38 mouse cellular contexts compared by ENCODE assay signal in the genomic region with DNA sequence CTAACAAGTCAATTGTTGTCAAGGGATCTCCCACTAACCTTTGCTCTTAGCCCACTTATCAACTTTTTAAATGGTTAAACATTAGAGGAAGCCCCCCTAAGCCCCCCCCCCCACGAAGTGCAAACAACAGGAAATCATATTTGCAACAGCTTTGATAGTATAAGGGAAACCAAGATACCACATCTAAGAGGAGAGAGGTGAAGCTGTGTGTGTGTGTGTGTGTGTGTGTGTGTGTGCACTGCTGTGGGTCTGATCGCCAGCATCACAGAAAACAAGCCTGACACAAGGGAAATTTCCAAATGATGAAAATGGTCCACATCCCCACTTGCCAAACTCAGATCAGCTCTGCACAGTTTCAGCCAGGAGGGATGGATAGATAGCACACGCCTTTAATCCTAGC. TPM values are rescaled to one million over a fixed set of nuclear protein-coding genes. Genes with fewer than 3 reads are reported as not detected.
DNase-seq lines count a peak whose midpoint lies in the region; ATAC-seq and TF ChIP-seq lines count a peak whose summit lies in the region.
"Had no signal": no experiment of that assay in that cellular context is flagged by ENCODE, and none has a peak within 500 bp of the region (broad histone marks: within the 10 kb centered on the region; RNA-seq: fewer than 3 reads in every experiment).

No protein-coding gene starts in this region.

- H3K4me2 ChIP-seq in stomach, embryonic 15.5 days: no peak overlapping the region
- H3K4me2 ChIP-seq in stomach, postnatal 0 days (replicated peaks; ENCODE audit: low read depth): no peak overlapping the region
- no peak overlapping the region for H3K4me2 ChIP-seq in lung, postnatal 0 days (replicated peaks; ENCODE audit: low read depth, low read length)
- H3K4me2 ChIP-seq: heart, embryonic 13.5 days; hindbrain, embryonic 14.5 days; limb, embryonic 15.5 days; liver, embryonic 13.5 days; midbrain, embryonic 13.5 days had no signal

- no peaks in the 10 kb centered on the region for H3K4me1 ChIP-seq in stomach, embryonic 15.5 days
- H3K4me1 ChIP-seq in stomach, postnatal 0 days (replicated peaks; ENCODE audit: control insufficient read depth, insufficient read depth): no peaks in the 10 kb centered on the region
- no peaks in the 10 kb centered on the region for H3K4me1 ChIP-seq in lung, postnatal 0 days (ENCODE audit: insufficient read depth, low read depth, low read length)
- H3K4me1 ChIP-seq: heart, embryonic 13.5 days; limb, embryonic 10.5 days; limb, embryonic 15.5 days; liver, embryonic 13.5 days; midbrain, embryonic 13.5 days had no signal

- WGBS in stomach, embryonic 15.5 days: 63% methylated on average over 3 of the region's 3 CpGs
- WGBS in stomach, postnatal 0 days: 45% methylated on average over 3 of the region's 3 CpGs
- 51% methylated on average over 3 of the region's 3 CpGs for WGBS in lung, postnatal 0 days

- H3K36me3 ChIP-seq in stomach, embryonic 15.5 days: peaks cover 3% of the 10 kb centered on the region; the same call in 1 of the 2 replicates
- H3K36me3 ChIP-seq in stomach, postnatal 0 days (ENCODE audit: control insufficient read depth, insufficient read depth, low read length): peaks cover 4% of the 10 kb centered on the region
- H3K36me3 ChIP-seq in lung, postnatal 0 days (ENCODE audit: insufficient read depth, low read length): peaks cover 25% of the 10 kb centered on the region; the same call in 1 of the 2 replicates

- no peak for DNase-seq in stomach, postnatal 0 days (ENCODE audit: low spot score)
- peak; percentile 80 for DNase-seq in T-cell, adult 2 months (ENCODE audit: low spot score)
- peak; percentile 63 for DNase-seq in thymus, postnatal 0 days (ENCODE audit: low spot score)
- DNase-seq in lung, postnatal 0 days (ENCODE audit: low spot score): no peak
- DNase-seq in adrenal gland, adult 8-10 months: no peak
- DNase-seq: adrenal gland, postnatal 36 days; cerebellum, adult 18-20 months; cerebellum, postnatal 10 days; forebrain, postnatal 0 days; heart, postnatal 10 days; kidney, adult 11 months; kidney, postnatal 4 days; layer of hippocampus, adult 9-11 months; liver, embryonic 13.5 days; lung, adult 18-20 months; lung, postnatal 10 days had no signal

- no peak overlapping the region for H3K9ac ChIP-seq in stomach, embryonic 15.5 days
- H3K9ac ChIP-seq in stomach, postnatal 0 days (ENCODE audit: low read length): no peak overlapping the region
- H3K9ac ChIP-seq in lung, postnatal 0 days (replicated peaks; ENCODE audit: low read depth): no peak overlapping the region
- H3K9ac ChIP-seq: forebrain, postnatal 0 days; heart, embryonic 13.5 days; hindbrain, embryonic 14.5 days; limb, embryonic 15.5 days; liver, embryonic 13.5 days; midbrain, embryonic 13.5 days had no signal

- H3K27ac ChIP-seq in stomach, embryonic 15.5 days: peak overlapping the region; percentile 41; the same call in 1 of the 2 replicates
- H3K27ac ChIP-seq in stomach, postnatal 0 days (replicated peaks): no peak overlapping the region
- no peak overlapping the region for H3K27ac ChIP-seq in lung, postnatal 0 days (ENCODE audit: low read length)
- H3K27ac ChIP-seq: heart, embryonic 13.5 days; hindbrain, embryonic 14.5 days; kidney, postnatal 0 days; limb, embryonic 10.5 days; limb, embryonic 15.5 days; liver, embryonic 13.5 days; macrophage; midbrain, embryonic 13.5 days had no signal

- ATAC-seq in stomach, embryonic 15.5 days (ENCODE audit: insufficient read depth, low FRiP score, low read depth): peak; percentile 67; the same call in 1 of the 2 replicates
- no peak for ATAC-seq in stomach, postnatal 0 days (ENCODE audit: low FRiP score, low TSS enrichment)
- ATAC-seq in lung, postnatal 0 days: no peak
- no peak for ATAC-seq in granulocyte monocyte progenitor cell, adult 5-6 weeks (replicated peaks; ENCODE audit: poor library complexity, severe bottlenecking)
- ATAC-seq: forebrain, postnatal 0 days; midbrain, embryonic 13.5 days had no signal

- TF ChIP-seq EP300 in stomach, postnatal 0 days (optimal IDR thresholded peaks at IDR 0.05): no peak
- no peak for TF ChIP-seq EP300 in lung, postnatal 0 days (IDR thresholded peaks at IDR 0.05)

- H3K9me3 ChIP-seq in stomach, embryonic 15.5 days: no peaks in the 10 kb centered on the region
- H3K9me3 ChIP-seq in stomach, postnatal 0 days (ENCODE audit: control insufficient read depth, low read length): no peaks in the 10 kb centered on the region
- no peaks in the 10 kb centered on the region for H3K9me3 ChIP-seq in lung, postnatal 0 days (ENCODE audit: low read length)
- H3K9me3 ChIP-seq: G1E; heart, embryonic 13.5 days; limb, embryonic 10.5 days; limb, embryonic 15.5 days; liver, embryonic 13.5 days; midbrain, embryonic 13.5 days had no signal

- no peaks in the 10 kb centered on the region for H3K27me3 ChIP-seq in stomach, embryonic 15.5 days (replicated peaks)
- no peaks in the 10 kb centered on the region for H3K27me3 ChIP-seq in stomach, postnatal 0 days (ENCODE audit: control insufficient read depth, insufficient read depth, low read length)
- H3K27me3 ChIP-seq in lung, postnatal 0 days (replicated peaks; ENCODE audit: insufficient read depth, low read length): no peaks in the 10 kb centered on the region
- H3K27me3 ChIP-seq: heart, embryonic 13.5 days; limb, embryonic 15.5 days; liver, embryonic 13.5 days; midbrain, embryonic 13.5 days had no signal

- TF ChIP-seq CTCF in stomach, postnatal 0 days (IDR thresholded peaks at IDR 0.05; ENCODE audit: low read depth): no peak
- no peak for TF ChIP-seq CTCF in lung, postnatal 0 days (IDR thresholded peaks at IDR 0.05)

- H3K4me3 ChIP-seq in stomach, embryonic 15.5 days (replicated peaks): no peak overlapping the region
- H3K4me3 ChIP-seq in stomach, postnatal 0 days (ENCODE audit: low read depth, low read length): no peak overlapping the region
- H3K4me3 ChIP-seq in lung, postnatal 0 days (ENCODE audit: low read depth, low read length): no peak overlapping the region
- H3K4me3 ChIP-seq: erythroblast, embryonic 14.5 days; heart, embryonic 13.5 days; limb, embryonic 10.5 days; limb, embryonic 15.5 days; liver, embryonic 13.5 days; midbrain, embryonic 13.5 days had no signal

RNA-seq across cellular contexts. Expression of a gene that starts 16.0 kb away (rescaled TPM):
- polyA plus RNA-seq in stomach, embryonic 15.5 days (2015; fragmentation: Nextera tagmentation; extraction: Ambion mirVana): 27.1 and 28.9 TPM in 2 replicates
- 16.1 and 17.4 TPM in 2 replicates for polyA plus RNA-seq in stomach, postnatal 0 days (2015; fragmentation: Nextera tagmentation; extraction: Ambion mirVana)
- 23.5 and 25.5 TPM in 2 replicates for polyA plus RNA-seq in thymus, postnatal 0 days (2015; fragmentation: Nextera tagmentation; extraction: Ambion mirVana)
- 103 and 110 TPM in 2 replicates for polyA plus RNA-seq in lung, postnatal 0 days (2015; fragmentation: Nextera tagmentation; extraction: Ambion mirVana)
- total RNA-seq in granulocyte monocyte progenitor cell, adult 5-6 weeks (2014; fragmentation: Nextera tagmentation): 65.3 and 71.3 TPM in 2 replicates
- 77.6 and 88.2 TPM in 2 replicates for total RNA-seq in granulocyte monocyte progenitor cell, adult 5-6 weeks (2017)
- total RNA-seq in adrenal gland, adult 8-10 months (2022): 10 to 100 TPM; 22.4 to 38.9 (median 31.0) TPM

RNA-seq across cellular contexts. Expression of a gene that starts 32.2 kb away (rescaled TPM):
- polyA plus RNA-seq in stomach, embryonic 15.5 days (2015; fragmentation: Nextera tagmentation; extraction: Ambion mirVana): not detected in 2 replicates
- not detected in 2 replicates for polyA plus RNA-seq in stomach, postnatal 0 days (2015; fragmentation: Nextera tagmentation; extraction: Ambion mirVana)
- polyA plus RNA-seq in thymus, postnatal 0 days (2015; fragmentation: Nextera tagmentation; extraction: Ambion mirVana): not detected in 2 replicates
- not detected in 2 replicates for polyA plus RNA-seq in lung, postnatal 0 days (2015; fragmentation: Nextera tagmentation; extraction: Ambion mirVana)
- not detected in 2 replicates for total RNA-seq in granulocyte monocyte progenitor cell, adult 5-6 weeks (2014; fragmentation: Nextera tagmentation)
- total RNA-seq in granulocyte monocyte progenitor cell, adult 5-6 weeks (2017): not detected in 2 replicates
- not detected for total RNA-seq in adrenal gland, adult 8-10 months (2022)
- total RNA-seq: adrenal gland, postnatal 36 days; forebrain, postnatal 0 days; G1E; gastrocnemius, adult 8-10 months; gastrocnemius, postnatal 4 days; heart, adult 8-10 months; heart, postnatal 10 days; hematopoietic stem cell, adult 5-6 weeks; left cerebral cortex, postnatal 10 days; megakaryocyte-erythroid progenitor cell, adult 5-6 weeks had no signal
- polyA plus RNA-seq: brain, embryonic 14.5 days; cortical plate, adult 2 months; embryonic facial prominence, embryonic 14.5 days; erythroblast, embryonic 14.5 days; forebrain, embryonic 11.5 days; forebrain, postnatal 0 days; G1E; heart, embryonic 13.5 days; hindbrain, embryonic 14.5 days; limb, embryonic 10.5 days; limb, embryonic 15.5 days; liver, embryonic 13.5 days; macrophage; midbrain, embryonic 13.5 days; neural tube, embryonic 14.5 days had no signal

RNA-seq across cellular contexts. Expression of a gene that starts 40.0 kb away (rescaled TPM):
- polyA plus RNA-seq in stomach, embryonic 15.5 days (2015; fragmentation: Nextera tagmentation; extraction: Ambion mirVana): 3.6 and 4.2 TPM in 2 replicates
- polyA plus RNA-seq in stomach, postnatal 0 days (2015; fragmentation: Nextera tagmentation; extraction: Ambion mirVana): 0.65 and 0.86 TPM in 2 replicates
- polyA plus RNA-seq in thymus, postnatal 0 days (2015; fragmentation: Nextera tagmentation; extraction: Ambion mirVana): 0.57 TPM in 2 replicates
- polyA plus RNA-seq in lung, postnatal 0 days (2015; fragmentation: Nextera tagmentation; extraction: Ambion mirVana): 2.5 and 3.1 TPM in 2 replicates
- total RNA-seq in granulocyte monocyte progenitor cell, adult 5-6 weeks (2014; fragmentation: Nextera tagmentation): 4.4 and 5.7 TPM in 2 replicates
- 2.5 TPM in 2 replicates for total RNA-seq in granulocyte monocyte progenitor cell, adult 5-6 weeks (2017)
- total RNA-seq in adrenal gland, adult 8-10 months (2022): 10 to 100 TPM; 38.6 to 50.0 (median 46.5) TPM

Comparison
In these comparisons a context has a peak if more than half of its experiments do, and no peak if none do; other contexts are left out.
1. DNase-seq: peak in T-cell, adult 2 months (single experiment) and thymus, postnatal 0 days (single experiment); none in stomach, postnatal 0 days (single experiment), lung, postnatal 0 days (single experiment) and adrenal gland, adult 8-10 months (single experiment).